Mouse (Mus musculus) splenic B cell, adult 2 months (primary cell): ENCODE measurements around the gene Nup210l.

ENCODE experiments used
- DNase-seq: peaks from one replicate; pipeline ENCODE4 v3.0.0-alpha.2; 2011; ENCODE audit warnings: low read depth, low spot score
- H3K27me3 ChIP-seq: 2 replicates; pipeline ENCODE4 v1.6.1; 2012; ENCODE audit warnings: mild to moderate bottlenecking, low read length, moderate library complexity, mixed read lengths; ENCODE audit not compliant: control insufficient read depth, poor library complexity, insufficient read depth, severe bottlenecking
- H3K36me3 ChIP-seq: 2 replicates; pipeline ENCODE4 v1.6.1; 2012; ENCODE audit warnings: mild to moderate bottlenecking, low read length, moderate library complexity, mixed read lengths; ENCODE audit not compliant: control insufficient read depth, poor library complexity, insufficient read depth, severe bottlenecking

The Nup210l gene

DNA sequence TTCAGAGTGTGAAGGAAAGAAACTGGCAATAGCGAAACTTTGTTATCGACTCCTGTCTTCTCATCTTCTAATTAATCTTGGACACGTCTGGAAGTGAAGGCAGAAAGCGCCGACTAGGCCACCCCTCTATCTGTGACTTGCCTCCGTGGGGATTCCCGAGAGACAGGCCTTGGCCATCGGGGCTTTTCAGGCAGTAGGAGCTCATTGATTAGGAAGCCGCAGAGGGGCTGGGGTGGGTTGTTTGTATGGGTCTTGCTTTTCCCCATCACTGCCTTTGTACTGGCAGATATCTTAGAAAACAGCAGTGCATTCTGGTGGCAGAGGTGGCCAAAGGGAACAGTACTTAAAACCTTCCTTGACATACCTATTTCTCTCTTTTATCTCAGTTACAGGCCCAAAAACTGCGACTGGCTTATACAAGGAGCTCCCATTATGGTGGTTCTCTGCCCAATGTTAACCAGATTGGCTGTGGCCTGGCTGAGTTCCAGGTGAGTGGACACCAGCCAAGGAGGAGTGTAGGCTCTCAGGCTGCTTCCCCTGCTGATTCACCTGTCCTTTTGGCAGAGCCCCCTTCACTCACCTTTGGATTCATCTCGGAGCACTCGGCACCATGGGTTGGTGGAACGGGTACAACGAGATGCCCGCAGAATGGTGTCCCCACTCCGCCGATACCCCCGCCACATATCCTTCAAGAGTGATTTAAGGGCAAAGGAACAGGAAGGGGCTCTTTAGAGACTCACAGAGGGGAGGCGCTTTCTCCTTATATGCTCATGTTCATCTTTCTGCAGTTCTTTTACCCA, 153.0 kb downstream of the Nup210l start:
- no peak for DNase-seq
- no peaks in the 10 kb centered on the region for H3K27me3 ChIP-seq
- peaks cover 15% of the 10 kb centered on the region for H3K36me3 ChIP-seq

DNA sequence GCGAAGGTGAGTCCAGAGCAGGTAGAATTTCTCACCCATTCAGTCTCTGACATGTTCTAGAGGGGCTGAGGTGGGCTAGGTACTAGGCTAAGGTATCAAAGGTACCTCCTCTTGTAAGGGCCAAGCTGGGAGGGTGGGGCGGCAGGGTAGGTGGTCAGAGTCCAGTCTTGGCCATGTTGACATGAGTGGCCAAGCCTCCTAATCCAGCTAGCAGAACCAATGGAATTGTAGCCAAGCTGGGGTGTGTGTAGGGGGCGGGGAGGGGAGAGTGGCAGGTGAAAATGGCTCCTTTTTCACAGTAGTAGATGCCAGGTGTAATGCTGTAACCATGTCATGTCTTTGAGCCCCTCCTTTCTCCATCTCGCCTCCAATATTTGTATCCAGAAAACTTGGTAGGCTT, 154.6 kb downstream of the Nup210l start:
- Histone ChIP-seq H3K36me3 (peaks cover 19% of the 10 kb centered on the region), H3K27me3 (no peaks in the 10 kb centered on the region)
- DNase-seq: no peak
